Mouse (Mus musculus) midbrain, postnatal 0 days (tissue): ENCODE measurements at regions not wholly inside any gene's neighbourhood (a gene's known extent, or its start where the extent isn't known, plus 50 kb on each side); places are given as distances from the start of the nearest gene placed in this dataset.

Experiments
- ATAC-seq: fragments of 200-750 bp; cut with Nextera tagmentation; 2 replicates; pipeline ENCODE4 v1.8.0; 2017; ENCODE audit warnings: moderate number of reproducible peaks, mild to moderate bottlenecking, moderate TSS enrichment, moderate library complexity; ENCODE audit not compliant: low FRiP score
- DNase-seq: peaks from one replicate; pipeline ENCODE4 v3.0.0-alpha.2; 2015; ENCODE audit warnings: low spot score
- H3K27ac ChIP-seq: fragments of 300-500 bp; sonication (generic); 2 replicates; pipeline ENCODE4 v1.5.1; 2014; ENCODE audit warnings: low read depth, mild to moderate bottlenecking, low read length, mixed read lengths
- H3K27me3 ChIP-seq: fragments of 300-500 bp; sonication (generic); 2 replicates; pipeline ENCODE4 v1.6.1; 2014; ENCODE audit warnings: low read length, control low read depth, mixed read lengths; ENCODE audit not compliant: insufficient read depth
- H3K36me3 ChIP-seq: fragments of 300-500 bp; sonication (generic); 2 replicates; pipeline ENCODE4 v1.6.1; 2014; ENCODE audit warnings: low read length, control low read depth, mixed read lengths; ENCODE audit not compliant: insufficient read depth
- H3K4me1 ChIP-seq: fragments of 300-500 bp; sonication (generic); 2 replicates; pipeline ENCODE4 v1.6.1; 2014; ENCODE audit warnings: mild to moderate bottlenecking, control low read depth, antibody characterized with exemption, low read length, mixed read lengths; ENCODE audit not compliant: insufficient read depth
- H3K4me2 ChIP-seq: fragments of 300-500 bp; sonication (generic); 2 replicates; pipeline ENCODE4 v1.6.1; 2014; ENCODE audit warnings: low read depth, mild to moderate bottlenecking, low read length, mixed read lengths; ENCODE audit not compliant: poor library complexity, severe bottlenecking
- H3K4me3 ChIP-seq: fragments of 300-500 bp; sonication (generic); 2 replicates; pipeline ENCODE4 v1.5.1; 2014; ENCODE audit warnings: low read depth, mild to moderate bottlenecking, low read length, moderate library complexity
- H3K9ac ChIP-seq: fragments of 300-500 bp; sonication (generic); replicated peaks from 2 replicates; pipeline ENCODE4 v1.6.1; 2014; ENCODE audit warnings: mild to moderate bottlenecking, low read length, moderate library complexity, mixed read lengths; ENCODE audit not compliant: poor library complexity, severe bottlenecking
- H3K9me3 ChIP-seq: fragments of 300-500 bp; sonication (generic); 2 replicates; pipeline ENCODE4 v1.6.1; 2016; ENCODE audit warnings: low read length, control low read depth
- CTCF ChIP-seq: IDR thresholded peaks from 2 replicates; pipeline ENCODE4 v1.5.1; 2016; ENCODE audit warnings: antibody characterized with exemption, mild to moderate bottlenecking
- WGBS: fragments of 180-500 bp; shearing (Covaris S2); extraction: QIAGEN DNeasy Blood & Tissue Kit; methylation state at CpG from one replicate; pipeline ENCODE4 v1.1.7; 2014; 5-methylcytosine and 5-hydroxymethylcytosine counted together

GRCm38 (mm10) chr1:149226400-149226799, 734.7 kb downstream of the Pla2g4a start:
- no peak for TF ChIP-seq CTCF
- 0 out of 2 replicates have a peak, but pooled peaks have one; percentile 41 for ATAC-seq

GRCm38 (mm10) chr1:149202631-149203030, 758.5 kb downstream of the Pla2g4a start:
- H3K4me1 ChIP-seq = no peaks in the 10 kb centered on the region
- H3K36me3 ChIP-seq = no peaks in the 10 kb centered on the region
- DNase-seq (no peak), ATAC-seq (no peak)
- WGBS = 97% methylated on average over 1 of the region's 1 CpGs
- TF ChIP-seq CTCF = no peak
- H3K27me3 ChIP-seq = no peaks in the 10 kb centered on the region
- no peak overlapping the region for H3K9ac ChIP-seq
- H3K9me3 ChIP-seq = no peaks in the 10 kb centered on the region
- no peak overlapping the region for H3K4me3 ChIP-seq
- H3K27ac ChIP-seq = no peak overlapping the region
- H3K4me2 ChIP-seq = no peak overlapping the region

More at GRCm38 (mm10) chr1:149226400-149226799, 734.7 kb downstream of the Pla2g4a start:
- Histone ChIP-seq H3K9me3 (no peaks in the 10 kb centered on the region), H3K4me3 (no peak overlapping the region), H3K4me2 (no peak overlapping the region), H3K27me3 (no peaks in the 10 kb centered on the region), H3K27ac (no peak overlapping the region), H3K4me1 (no peaks in the 10 kb centered on the region), H3K9ac (no peak overlapping the region), H3K36me3 (no peaks in the 10 kb centered on the region)
- DNase-seq = no peak

GRCm38 (mm10) chr1:149199284-149199683, 761.8 kb downstream of the Pla2g4a start:
- DNase-seq = no peak

GRCm38 (mm10) chr1:149198854-149199253, 762.2 kb downstream of the Pla2g4a start:
- DNase-seq (no peak), ATAC-seq (no peak)
- Histone ChIP-seq H3K27me3 (no peaks in the 10 kb centered on the region), H3K4me1 (no peaks in the 10 kb centered on the region), H3K9me3 (no peaks in the 10 kb centered on the region), H3K4me3 (no peak overlapping the region), H3K4me2 (no peak overlapping the region), H3K9ac (no peak overlapping the region), H3K36me3 (no peaks in the 10 kb centered on the region), H3K27ac (no peak overlapping the region)
- 63% methylated on average over 4 of the region's 4 CpGs for WGBS
- TF ChIP-seq CTCF = no peak

More at GRCm38 (mm10) chr1:149199284-149199683, 761.8 kb downstream of the Pla2g4a start:
- Histone ChIP-seq H3K9me3 (no peaks in the 10 kb centered on the region), H3K27ac (no peak overlapping the region), H3K9ac (no peak overlapping the region), H3K4me2 (no peak overlapping the region), H3K36me3 (no peaks in the 10 kb centered on the region), H3K27me3 (no peaks in the 10 kb centered on the region), H3K4me3 (no peak overlapping the region), H3K4me1 (no peaks in the 10 kb centered on the region)
- no peak for TF ChIP-seq CTCF
- no peak for ATAC-seq
- 86% methylated on average over 2 of the region's 2 CpGs for WGBS
